Mouse (Mus musculus) skeletal muscle tissue, postnatal 0 days (tissue): ENCODE data around the gene Morn3. TPM values are rescaled to one million over a fixed set of nuclear protein-coding genes. Genes with fewer than 3 reads are reported as not detected.

ENCODE experiments used
- polyA plus RNA-seq: library from polyadenylated mRNA; unstranded; fragments of >200 nt; fragmentation: Nextera tagmentation; extraction: Ambion mirVana; gene quantifications from 2 replicates; pipeline ENCODE4 v1.2.1, GENCODE M21; 2015

Morn3 gene
- polyA plus RNA-seq, result not detected in 2 replicates

DNA sequence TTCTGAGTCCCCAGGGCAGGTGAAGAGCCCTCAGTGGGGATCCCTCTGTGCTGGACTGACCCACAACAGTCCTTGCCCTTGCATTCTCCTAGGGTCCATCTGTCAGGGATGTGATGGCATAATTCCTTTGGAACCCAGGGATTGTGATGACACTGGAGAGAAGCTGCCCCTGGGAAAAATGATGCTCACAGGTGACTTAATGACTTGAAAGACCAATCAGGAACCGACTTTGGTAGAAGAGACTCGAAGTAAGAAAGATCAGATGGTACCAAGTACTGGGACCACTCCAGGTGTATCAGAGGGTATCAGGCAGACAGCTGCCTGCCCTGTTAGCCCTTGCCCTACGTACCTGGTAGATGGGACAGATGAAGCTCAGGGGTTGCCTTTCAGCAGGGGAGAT is at the start of gene Morn3:
Morn3 (minus strand) TSS at position 101 of the 400 bp plus-strand sequence.

DNA sequence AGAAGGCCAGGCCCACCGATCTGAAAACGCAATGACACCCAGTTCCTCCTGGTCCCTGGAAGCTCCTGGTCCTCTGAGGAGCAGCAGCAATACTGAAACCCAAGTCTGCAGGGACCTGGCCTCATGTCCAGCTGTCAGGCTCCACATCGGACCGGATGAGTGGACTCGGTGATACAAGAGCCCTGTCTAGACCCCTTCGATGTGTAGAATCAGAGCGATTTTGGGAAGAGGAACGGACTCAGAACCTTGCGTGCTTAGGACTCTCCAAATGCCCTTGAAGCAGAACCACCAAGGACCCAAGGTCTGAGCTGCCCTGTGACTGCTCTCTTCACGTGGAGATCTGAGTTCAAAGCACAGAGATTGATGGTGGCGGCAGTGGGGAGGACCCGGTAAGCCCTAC is 21.3 kb upstream of the Morn3 start, which contains the start of gene Tmem120b:
Tmem120b (plus strand) TSS at position 301 of the 400 bp plus-strand sequence.

DNA sequence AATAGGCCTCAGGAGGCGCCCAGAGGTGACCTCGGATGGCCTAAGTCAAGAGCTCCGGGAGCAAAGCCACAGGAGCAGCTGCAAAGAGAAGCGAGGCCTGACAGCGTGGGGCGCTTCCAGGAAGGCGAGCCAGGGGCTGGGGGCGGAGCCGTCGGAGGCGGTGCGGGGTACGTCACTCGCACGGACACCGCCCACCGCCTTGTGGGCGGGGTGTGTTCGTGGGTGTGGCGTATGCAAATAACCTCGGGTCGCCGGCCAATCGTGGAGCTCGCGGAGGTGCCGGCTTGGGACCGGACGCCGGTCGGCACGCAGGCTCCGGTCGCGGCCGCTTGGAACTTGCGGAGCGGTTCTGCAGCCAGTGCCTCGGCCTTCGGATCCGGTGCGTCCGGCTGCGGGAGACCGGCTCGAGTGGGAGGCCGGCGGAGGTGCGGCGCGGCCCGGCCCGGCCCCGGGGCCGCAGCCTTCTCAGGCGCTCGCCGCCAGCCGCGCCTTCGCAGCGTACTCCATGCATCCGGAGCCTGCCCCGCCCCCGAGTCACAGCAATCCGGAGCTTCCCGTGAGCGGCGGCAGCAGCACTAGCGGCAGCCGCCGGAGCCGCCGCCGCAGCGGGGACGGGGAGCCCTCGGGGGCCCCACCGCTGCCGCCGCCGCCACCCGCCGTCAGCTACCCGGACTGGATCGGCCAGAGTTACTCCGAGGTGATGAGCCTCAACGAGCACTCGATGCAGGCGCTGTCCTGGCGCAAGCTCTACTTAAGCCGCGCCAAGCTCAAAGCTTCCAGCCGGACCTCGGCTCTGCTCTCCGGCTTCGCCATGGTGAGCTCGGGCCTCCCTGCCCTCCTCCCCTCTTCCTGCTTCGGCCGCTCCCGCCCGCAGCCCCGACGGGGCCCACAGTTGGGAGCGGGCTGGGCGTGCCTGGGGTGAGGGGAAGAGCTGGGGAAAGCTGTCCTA is 31.8 kb downstream of the Morn3 start, which contains the start of gene Orai1:
Orai1 (plus strand) TSS at position 322 of the 949 bp plus-strand sequence.

DNA sequence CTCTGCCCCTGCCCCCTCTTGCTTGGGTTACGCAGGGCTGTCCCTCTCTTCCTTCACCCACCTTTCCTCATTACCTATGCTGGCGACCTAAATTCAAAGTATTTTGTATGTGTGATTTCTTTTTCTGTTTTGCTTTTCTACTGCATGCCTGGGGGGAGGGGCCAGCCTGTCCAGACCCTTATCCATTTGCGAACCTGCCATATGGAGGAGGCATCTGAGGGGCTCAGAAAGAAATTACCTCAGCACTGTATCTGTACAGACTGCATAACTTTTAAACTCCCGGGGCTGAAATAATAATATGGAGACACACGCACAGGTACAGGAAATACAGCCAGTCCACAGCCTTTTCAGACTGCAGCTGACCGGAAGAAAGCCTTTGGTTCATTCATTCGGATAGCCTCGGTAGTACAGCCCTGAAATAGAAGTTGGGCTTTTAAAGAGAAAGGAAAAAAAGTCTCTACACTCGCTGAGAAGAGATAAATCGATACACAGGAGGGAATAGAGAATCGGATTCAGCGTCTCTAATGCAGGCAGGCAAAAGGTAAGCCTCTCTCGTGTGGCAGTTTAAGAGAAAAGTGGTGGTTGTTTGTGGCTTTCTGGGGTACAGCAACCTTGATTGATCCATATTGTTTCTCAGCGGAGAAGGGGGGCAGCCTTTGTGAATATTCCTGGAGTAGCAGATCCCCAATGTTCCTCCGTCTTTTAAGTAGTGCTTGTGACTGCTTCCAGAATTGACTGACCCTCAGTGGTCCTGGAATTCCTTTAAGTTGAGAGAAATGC is 57.1 kb downstream of the Morn3 start, which contains the start of gene Kdm2b:
Kdm2b (minus strand) TSS at position 273 of the 780 bp plus-strand sequence.

Other genes starting within 250 kb of the Morn3 start
- 193 and 196 TPM in 2 replicates for gene Anapc5, start 225.7 kb downstream of the Morn3 start, polyA plus RNA-seq
- 15.4 and 16.6 TPM in 2 replicates for gene Rnf34, start 197.0 kb downstream of the Morn3 start, polyA plus RNA-seq
- gene Kdm2b, start 57.2 kb downstream of the Morn3 start, polyA plus RNA-seq, result 9.9 and 10.4 TPM in 2 replicates
- gene Orai1, start 31.9 kb downstream of the Morn3 start, polyA plus RNA-seq, result 47.3 and 58.6 TPM in 2 replicates
- gene Tmem120b, start 21.4 kb upstream of the Morn3 start, polyA plus RNA-seq, result 33.1 and 37.6 TPM in 2 replicates
- gene Rhof, start 85.7 kb upstream of the Morn3 start, polyA plus RNA-seq, result 0.82 and 0.96 TPM in 2 replicates
- 4.8 and 5.3 TPM in 2 replicates for gene Setd1b, start 95.2 kb upstream of the Morn3 start, polyA plus RNA-seq
- gene Psmd9, start 122.4 kb upstream of the Morn3 start, polyA plus RNA-seq, result 45.2 and 50.7 TPM in 2 replicates
- 0.37 and 1.4 TPM in 2 replicates for gene Hpd, start 135.7 kb upstream of the Morn3 start, polyA plus RNA-seq
- 3.0 and 3.3 TPM in 2 replicates for gene Wdr66, start 205.1 kb upstream of the Morn3 start, polyA plus RNA-seq